Mouse (Mus musculus): ENCODE measurements around the gene Klhl6. TPM values are rescaled to one million over a fixed set of nuclear protein-coding genes. Genes with fewer than 3 reads are reported as not detected.
A peak's percentile ranks its signal among the peaks of the same experiment; 100 is the strongest.
"Not testable (repeated sequence)": the region's sequence is repeated elsewhere in the genome, so short reads cannot be mapped to it uniquely, and the experiment has no call there.

The Klhl6 gene
- total RNA-seq (2021) (1 to 10 TPM; 5.3 to 5.4 TPM), polyA plus RNA-seq (2012; rRNA removed) (5.4 and 7.7 TPM in 2 replicates)
- long read RNA-seq, transcript Klhl6-201 (7 exons, 2,389 nt), result major isoform, 5 of 8 reads
- long read RNA-seq, partial matches to known transcripts, result 1 of 8 reads
- long read RNA-seq, other reads (novel, unspliced or antisense), result 2 of 8 reads

- peak within 1 kb of the TSS; percentile 85 for H3K27ac ChIP-seq
- DNase-seq, result peak; percentile 67 to 82
- H3K4me3 ChIP-seq, result peak within 1 kb of the TSS; percentile 50
- peaks cover 2% of the 10 kb centered on the region for H3K4me1 ChIP-seq (ENCODE audit: control insufficient read depth, insufficient read depth, low read length)
- H3K36me3 ChIP-seq (ENCODE audit: control insufficient read depth, insufficient read depth, low read length), result peaks cover 14% of the 10 kb centered on the region
- peak; percentile 81 for TF ChIP-seq EP300 (IDR thresholded peaks at IDR 0.05; ENCODE audit: insufficient read depth, low read depth, low read length)
- peak; percentile 76 for TF ChIP-seq POLR2A (IDR thresholded peaks at IDR 0.05; ENCODE audit: insufficient read depth, low read depth, low read length)
- TF ChIP-seq CTCF (IDR thresholded peaks at IDR 0.05), result no peak
- intact Hi-C loops (cut with DNase I), result loop anchor here (5.0 to 10.0 kb wide), 4 partner anchors 75 to 342 kb away; partner anchors contain the start of genes Cyp2ab1, Klhl24 and Yeats2
- H3K27me3 ChIP-seq (ENCODE audit: control insufficient read depth, insufficient read depth, low read length), result no peaks in the 10 kb centered on the region
- 2% methylated on average over 14 of the region's 14 CpGs for WGBS
- H3K79me2 ChIP-seq (replicated peaks; ENCODE audit: control insufficient read depth, insufficient read depth, low read length), result peaks cover 4% of the 10 kb centered on the region
- peak within 1 kb of the TSS; percentile 51 for H3K9ac ChIP-seq (ENCODE audit: low read depth, low read length)
Observed at GRCm38 (mm10) chr16:19982537-19983257, at the start of gene Klhl6. Gene Klhl6, minus strand, starts transcription at chr16:19983037.

GRCm38 (mm10) chr16:20027241-20027640, 44.4 kb upstream of the Klhl6 start:
- H3K4me1 ChIP-seq (ENCODE audit: control insufficient read depth, insufficient read depth, low read length); intact Hi-C loops (cut with DNase I); H3K4me3 ChIP-seq; DNase-seq; H3K27me3 ChIP-seq (ENCODE audit: control insufficient read depth, insufficient read depth, low read length); H3K79me2 ChIP-seq (replicated peaks; ENCODE audit: control insufficient read depth, insufficient read depth, low read length); H3K27ac ChIP-seq; H3K36me3 ChIP-seq (ENCODE audit: control insufficient read depth, insufficient read depth, low read length); H3K9ac ChIP-seq (ENCODE audit: low read depth, low read length): not testable (repeated sequence)
- 96% methylated on average over 2 of the region's 4 CpGs for whole genome bisulfite sequencing

DNA sequence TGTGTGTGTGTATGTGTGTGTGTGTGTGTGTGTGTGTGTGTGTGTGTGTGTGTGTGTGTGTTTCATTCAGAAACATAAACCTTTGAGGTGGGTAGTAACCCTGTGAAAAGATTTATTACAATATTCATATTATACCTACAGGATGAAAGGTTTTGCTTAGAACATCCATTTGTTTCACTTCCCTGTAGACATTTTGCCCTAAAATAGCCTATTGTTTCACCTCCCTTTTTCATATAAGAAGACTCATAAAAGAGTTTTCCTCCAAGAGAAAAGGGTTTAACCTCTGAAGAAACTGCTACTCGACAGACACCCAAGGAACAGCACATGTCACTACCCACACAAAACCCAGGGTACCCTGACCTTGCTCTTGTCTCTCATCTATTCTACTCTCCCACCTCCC, 40.0 kb upstream of the Klhl6 start:
- Histone ChIP-seq H3K79me2 (replicated peaks; ENCODE audit: control insufficient read depth, insufficient read depth, low read length) (no peaks in the 10 kb centered on the region), H3K4me1 (ENCODE audit: control insufficient read depth, insufficient read depth, low read length) (no peaks in the 10 kb centered on the region), H3K36me3 (ENCODE audit: control insufficient read depth, insufficient read depth, low read length) (no peaks in the 10 kb centered on the region), H3K27me3 (ENCODE audit: control insufficient read depth, insufficient read depth, low read length) (no peaks in the 10 kb centered on the region), H3K27ac (no peak overlapping the region), H3K9ac (ENCODE audit: low read depth, low read length) (no peak overlapping the region), H3K4me3 (no peak overlapping the region)
- no peak for DNase-seq
- TF ChIP-seq POLR2A (IDR thresholded peaks at IDR 0.05; ENCODE audit: insufficient read depth, low read depth, low read length) (no peak), EP300 (IDR thresholded peaks at IDR 0.05; ENCODE audit: insufficient read depth, low read depth, low read length) (no peak), CTCF (IDR thresholded peaks at IDR 0.05) (no peak)
- 77% methylated on average over 1 of the region's 1 CpGs for WGBS
- intact Hi-C loops (cut with DNase I), result loop anchor here (5.0 kb wide), 1 partner anchor 61 kb away; no protein-coding TSS in a partner anchor

- 87% methylated on average over 2 of the region's 2 CpGs for WGBS
- no peaks in the 10 kb centered on the region for H3K36me3 ChIP-seq (ENCODE audit: control insufficient read depth, insufficient read depth, low read length)
- no peak for TF ChIP-seq EP300 (IDR thresholded peaks at IDR 0.05; ENCODE audit: insufficient read depth, low read depth, low read length)
- no peak for TF ChIP-seq POLR2A (IDR thresholded peaks at IDR 0.05; ENCODE audit: insufficient read depth, low read depth, low read length)
- TF ChIP-seq CTCF (IDR thresholded peaks at IDR 0.05), result no peak
- no peak overlapping the region for H3K27ac ChIP-seq
- intact Hi-C loops (cut with DNase I), result loop anchor here (5.0 kb wide), 1 partner anchor 60 kb away; no protein-coding TSS in a partner anchor
- H3K4me3 ChIP-seq, result no peak overlapping the region
- no peaks in the 10 kb centered on the region for H3K27me3 ChIP-seq (ENCODE audit: control insufficient read depth, insufficient read depth, low read length)
- DNase-seq, result no peak
- H3K4me1 ChIP-seq (ENCODE audit: control insufficient read depth, insufficient read depth, low read length), result no peaks in the 10 kb centered on the region
- no peaks in the 10 kb centered on the region for H3K79me2 ChIP-seq (replicated peaks; ENCODE audit: control insufficient read depth, insufficient read depth, low read length)
- no peak overlapping the region for H3K9ac ChIP-seq (ENCODE audit: low read depth, low read length)
Observed at GRCm38 (mm10) chr16:20021848-20022247, 39.0 kb upstream of the Klhl6 start.

DNA sequence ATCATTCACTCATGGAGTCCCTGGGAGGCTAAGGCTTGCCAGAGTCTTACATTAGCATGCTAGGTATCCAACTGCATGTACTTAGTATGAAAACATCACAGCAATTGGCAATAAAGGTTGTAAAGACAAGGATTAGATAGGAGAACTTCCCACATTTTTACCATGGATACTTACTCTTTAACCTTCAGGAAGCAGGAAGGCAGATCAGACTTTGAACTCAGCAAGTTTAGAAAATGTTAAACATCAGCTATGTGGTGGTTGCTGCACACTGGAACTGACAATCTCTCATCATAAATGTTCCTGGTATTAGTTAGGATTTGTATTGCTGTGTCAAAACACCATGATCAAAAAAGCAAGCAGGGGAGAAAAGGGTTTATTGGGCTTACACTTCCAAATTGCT, 29.8 kb upstream of the Klhl6 start:
- no peak for DNase-seq
- intact Hi-C loops (cut with DNase I), result no loop called here
- H3K9ac ChIP-seq (ENCODE audit: low read depth, low read length), result no peak overlapping the region
- H3K27me3 ChIP-seq (ENCODE audit: control insufficient read depth, insufficient read depth, low read length), result no peaks in the 10 kb centered on the region
- no peak overlapping the region for H3K27ac ChIP-seq
- TF ChIP-seq CTCF (IDR thresholded peaks at IDR 0.05) (no peak), POLR2A (IDR thresholded peaks at IDR 0.05; ENCODE audit: insufficient read depth, low read depth, low read length) (no peak), EP300 (IDR thresholded peaks at IDR 0.05; ENCODE audit: insufficient read depth, low read depth, low read length) (no peak)
- H3K79me2 ChIP-seq (replicated peaks; ENCODE audit: control insufficient read depth, insufficient read depth, low read length), result no peaks in the 10 kb centered on the region
- no peaks in the 10 kb centered on the region for H3K36me3 ChIP-seq (ENCODE audit: control insufficient read depth, insufficient read depth, low read length)
- no peaks in the 10 kb centered on the region; the same call in 1 of the 2 replicates for H3K4me1 ChIP-seq (ENCODE audit: control insufficient read depth, insufficient read depth, low read length)
- H3K4me3 ChIP-seq, result no peak overlapping the region

DNA sequence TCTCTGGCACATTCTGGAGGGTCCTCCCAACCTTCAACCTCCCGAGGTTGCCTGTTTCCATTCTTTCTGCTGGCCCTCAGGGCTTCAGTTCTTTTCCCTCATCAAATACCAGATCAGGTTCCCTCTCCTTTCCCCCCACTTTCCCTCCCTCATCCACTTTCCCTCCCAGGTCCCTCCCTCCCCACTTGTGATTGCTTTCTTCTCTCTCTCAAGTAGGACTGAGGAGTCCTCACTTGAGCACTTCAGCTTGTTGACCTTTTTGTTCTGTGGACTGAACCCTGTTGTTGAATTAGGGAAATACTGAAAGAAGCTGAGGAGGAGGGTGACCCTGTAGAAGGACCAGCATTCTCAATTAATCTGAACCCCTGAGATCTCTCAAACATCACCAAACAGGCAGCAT, 23.2 kb upstream of the Klhl6 start:
- intact Hi-C loops (cut with DNase I), result no loop called here

DNA sequence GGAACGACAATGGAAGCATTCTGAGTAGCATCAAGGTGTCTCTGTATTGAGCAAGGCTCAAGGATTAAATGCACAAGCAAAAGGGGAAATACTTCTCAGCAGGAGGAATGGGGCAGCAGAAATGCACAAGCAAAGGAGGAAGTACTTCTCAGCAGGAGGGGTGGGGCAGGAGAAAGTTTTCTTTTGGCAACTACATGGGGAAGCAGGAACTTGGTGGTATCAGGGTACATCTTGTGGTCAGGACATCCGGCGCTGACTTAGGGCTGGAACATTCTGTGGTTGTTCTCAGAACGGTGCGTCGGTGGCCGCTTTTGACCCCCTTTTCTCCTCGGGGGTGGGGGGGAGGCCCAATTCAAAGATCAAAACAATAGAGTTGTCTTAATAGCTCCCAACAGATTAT, 17.4 kb upstream of the Klhl6 start:
- 88% methylated on average over 8 of the region's 8 CpGs for WGBS
- H3K27ac ChIP-seq; H3K4me3 ChIP-seq; H3K9ac ChIP-seq (ENCODE audit: low read depth, low read length); intact Hi-C loops (cut with DNase I); DNase-seq; H3K27me3 ChIP-seq (ENCODE audit: control insufficient read depth, insufficient read depth, low read length); H3K36me3 ChIP-seq (ENCODE audit: control insufficient read depth, insufficient read depth, low read length); H3K4me1 ChIP-seq (ENCODE audit: control insufficient read depth, insufficient read depth, low read length); H3K79me2 ChIP-seq (replicated peaks; ENCODE audit: control insufficient read depth, insufficient read depth, low read length): not testable (repeated sequence)

More for the DNA sequence above, 23.2 kb upstream of the Klhl6 start:
- no peaks in the 10 kb centered on the region for H3K27me3 ChIP-seq (ENCODE audit: control insufficient read depth, insufficient read depth, low read length)
- H3K36me3 ChIP-seq (ENCODE audit: control insufficient read depth, insufficient read depth, low read length), result no peaks in the 10 kb centered on the region
- H3K27ac ChIP-seq, result no peak overlapping the region
- no peaks in the 10 kb centered on the region for H3K4me1 ChIP-seq (ENCODE audit: control insufficient read depth, insufficient read depth, low read length)
- H3K4me3 ChIP-seq, result no peak overlapping the region
- H3K9ac ChIP-seq (ENCODE audit: low read depth, low read length), result no peak overlapping the region
- no peak for DNase-seq
- no peaks in the 10 kb centered on the region for H3K79me2 ChIP-seq (replicated peaks; ENCODE audit: control insufficient read depth, insufficient read depth, low read length)
- no peak for TF ChIP-seq POLR2A (IDR thresholded peaks at IDR 0.05; ENCODE audit: insufficient read depth, low read depth, low read length)
- TF ChIP-seq CTCF (IDR thresholded peaks at IDR 0.05), result no peak
- TF ChIP-seq EP300 (IDR thresholded peaks at IDR 0.05; ENCODE audit: insufficient read depth, low read depth, low read length), result no peak
- 76% methylated on average over 1 of the region's 1 CpGs for WGBS

Measured in heart, adult 2 months (tissue).